Mouse (Mus musculus) telencephalon, adult 2 months (tissue): ENCODE data around the gene Olfr1054.
"Not testable (repeated sequence)": the region's sequence is repeated elsewhere in the genome, so short reads cannot be mapped to it uniquely, and the experiment has no call there.

Source experiments
- DNase-seq: peaks from one replicate; pipeline ENCODE4 v3.0.0-alpha.2; 2011; ENCODE audit warnings: low read depth, low spot score

The Olfr1054 gene

GRCm38 (mm10) chr2:86335333-86335732 is at the start of gene Olfr1054:
Gene Olfr1054 (minus strand): TSS chr2:86335433.
- no peak for DNase-seq

DNA sequence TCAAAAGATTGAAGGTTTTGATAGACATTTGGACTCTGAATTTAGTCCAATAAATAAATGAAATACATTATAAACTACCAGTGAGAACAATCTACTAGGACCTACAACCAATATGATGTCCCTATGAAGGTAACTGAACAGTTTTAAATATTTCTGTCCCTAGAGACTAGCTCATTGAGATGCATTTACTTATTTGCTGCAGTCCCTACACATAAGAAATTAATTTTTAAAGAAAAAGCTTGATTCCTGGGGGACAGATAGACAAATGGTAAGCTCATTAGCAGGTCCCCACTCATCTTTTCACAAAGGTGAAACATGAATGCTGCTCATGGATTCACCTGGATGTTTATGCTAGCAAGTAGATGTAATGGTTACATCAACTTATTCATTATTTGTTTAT is 43.1 kb upstream of the Olfr1054 start, which contains the start of gene Olfr1057:
Gene Olfr1057, minus strand, starts transcription at position 101 of the 400 bp plus-strand sequence.
- DNase-seq: no peak

GRCm38 (mm10) chr2:86366342-86366741 is 31.1 kb upstream of the Olfr1054 start:
- DNase-seq: not testable (repeated sequence)

DNA sequence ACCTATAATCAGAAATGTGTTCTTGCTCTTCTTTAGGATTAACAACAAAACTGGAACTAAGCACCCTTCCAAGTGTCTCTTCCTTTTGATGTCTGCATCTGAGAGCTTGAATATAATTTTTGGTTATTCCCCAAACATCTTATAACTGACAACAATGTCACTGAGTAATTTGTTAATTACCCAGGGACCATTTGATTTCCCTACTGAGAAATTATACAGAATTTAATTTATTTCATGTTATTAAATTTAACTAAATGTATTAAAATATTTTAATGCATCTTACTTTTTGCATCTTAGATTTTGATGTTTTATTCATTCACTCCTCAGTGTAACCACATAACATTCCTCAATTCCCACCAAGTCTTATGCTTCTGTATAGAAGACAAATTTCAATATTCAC is 27.1 kb upstream of the Olfr1054 start, which contains the start of gene Olfr1056:
Gene Olfr1056, minus strand, starts transcription at position 101 of the 400 bp plus-strand sequence.
- DNase-seq: no peak

DNA sequence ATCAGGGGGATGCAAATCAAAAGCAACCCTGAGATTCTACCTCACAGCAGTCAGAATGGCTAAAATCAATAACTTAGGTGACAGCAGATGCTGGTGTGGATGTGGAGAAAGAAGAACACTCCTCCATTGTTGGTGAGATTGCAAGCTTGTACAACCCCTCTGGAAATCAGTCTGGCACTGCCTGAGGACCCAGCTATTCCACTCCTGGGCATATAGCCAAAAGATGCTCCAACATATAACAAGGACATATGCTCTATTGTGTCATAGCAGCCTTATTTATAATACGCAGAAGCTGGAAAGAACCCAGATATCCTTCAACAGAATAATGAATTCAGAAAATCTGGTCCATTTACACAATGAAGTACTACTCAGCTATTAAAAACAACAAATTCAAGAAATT is 16.5 kb upstream of the Olfr1054 start:
- DNase-seq: not testable (repeated sequence)

DNA sequence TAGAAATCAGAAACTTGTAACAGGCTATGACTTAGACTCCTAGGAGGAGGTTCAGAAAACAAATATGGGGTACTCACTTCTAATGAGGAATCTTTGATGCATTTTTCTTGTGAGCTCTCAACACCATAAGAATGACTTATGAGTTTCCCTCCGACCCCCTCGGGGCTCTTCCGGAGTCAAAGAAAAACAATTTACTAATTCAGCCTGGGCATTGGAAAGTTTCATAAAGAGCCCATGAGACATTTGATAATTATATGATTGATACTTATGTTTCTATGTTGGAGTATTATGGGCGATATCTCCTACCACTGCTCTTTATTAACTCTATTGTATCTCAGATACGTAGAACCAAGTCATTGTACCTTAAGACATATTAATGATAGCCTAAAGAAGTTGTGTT is 15.0 kb upstream of the Olfr1054 start, which contains the start of gene Olfr1055:
Gene Olfr1055, minus strand, starts transcription at position 101 of the 400 bp plus-strand sequence.
- DNase-seq: no peak

- no peak for DNase-seq
Observed at GRCm38 (mm10) chr2:86315184-86315583, 20.0 kb downstream of the Olfr1054 start, which contains the start of gene Olfr1053. Gene Olfr1053 (minus strand): TSS chr2:86315284.

DNA sequence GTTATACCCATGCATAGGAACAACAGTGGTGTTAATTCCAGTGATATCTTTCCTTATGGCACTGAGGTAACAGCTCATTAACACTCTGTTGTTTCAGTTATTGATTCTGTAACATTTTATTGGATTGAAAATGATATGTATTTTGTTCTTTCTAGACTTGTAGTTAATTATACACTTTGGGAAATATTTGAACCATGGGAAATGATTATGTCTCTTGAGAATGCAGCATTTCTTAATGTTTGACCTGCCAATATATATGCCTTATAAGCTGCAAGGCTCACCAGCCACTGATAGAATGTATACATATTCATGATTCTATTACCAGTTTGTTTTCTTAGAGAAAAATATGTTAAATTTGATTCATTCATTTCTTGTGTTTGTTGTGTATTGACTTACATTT is 43.1 kb downstream of the Olfr1054 start, which contains the start of gene Olfr1052:
Gene Olfr1052, plus strand, starts transcription at position 301 of the 400 bp plus-strand sequence.
- no peak for DNase-seq
